Mouse (Mus musculus) C2C12 (cell line): ENCODE measurements around the gene Ehd1.

Experiments used
- CTCF ChIP-seq: IDR thresholded peaks from one replicate; pipeline ENCODE4 v1.5.1; 2011; ENCODE audit not compliant: control insufficient read depth, insufficient read depth, insufficient read length
- MAX ChIP-seq: IDR thresholded peaks from one replicate; pipeline ENCODE4 v1.6.1; 2011; ENCODE audit warnings: mild to moderate bottlenecking, control low read depth
- MYOD1 ChIP-seq: IDR thresholded peaks from one replicate; pipeline ENCODE4 v1.6.1; 2011; ENCODE audit warnings: low read depth; ENCODE audit not compliant: control insufficient read depth, insufficient read length
- MYOG ChIP-seq: IDR thresholded peaks from one replicate; pipeline ENCODE4 v1.6.1; 2011; ENCODE audit not compliant: control insufficient read depth, insufficient read length; ENCODE audit errors: extremely low read depth

DNA sequence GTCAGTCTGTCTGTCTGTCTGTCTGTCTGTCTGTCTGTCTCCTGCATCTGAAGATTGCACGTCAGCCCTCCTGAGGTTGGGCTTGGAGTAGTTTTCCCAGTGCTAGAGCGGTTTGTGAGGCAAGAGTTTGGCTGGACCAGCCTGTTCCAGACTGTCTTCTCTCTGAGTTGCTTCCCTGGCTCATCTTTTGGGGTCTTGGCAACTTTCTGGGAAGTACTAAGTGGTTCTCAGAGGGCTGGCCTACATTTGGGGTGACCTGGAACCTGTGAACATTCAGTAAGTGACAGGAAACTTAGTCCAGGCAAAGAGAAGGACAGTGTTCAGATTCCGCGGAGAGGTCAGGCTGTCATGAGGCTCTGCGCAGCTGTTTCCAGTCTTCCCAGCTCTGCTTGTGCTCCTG is 15.7 kb downstream of the Ehd1 start:
- TF ChIP-seq CTCF (no peak), MYOG (no peak), MAX (no peak), MYOD1 (no peak)
